Mouse (Mus musculus): ENCODE measurements at regions not wholly inside any gene's neighbourhood (a gene's known extent, or its start where the extent isn't known, plus 50 kb on each side); places are given as distances from the start of the nearest gene placed in this dataset.

- no peak for TF ChIP-seq CTCF (IDR thresholded peaks at IDR 0.05; ENCODE audit: insufficient read depth, low read length)
- H3K4me1 ChIP-seq (ENCODE audit: control insufficient read depth, insufficient read depth, low read length) = no peaks in the 10 kb centered on the region
- WGBS = 66% methylated on average over 3 of the region's 3 CpGs
- H3K4me3 ChIP-seq (replicated peaks; ENCODE audit: extremely low read depth, low read depth, low read length) = no peak overlapping the region
- DNase-seq = no peak
These were observed 156.3 kb downstream of the Ackr3 start for GRCm38 (mm10) chr1:90360065-90360464.

GRCm38 (mm10) chr1:90364444-90364843 is 160.7 kb downstream of the Ackr3 start:
- H3K4me1 ChIP-seq (ENCODE audit: control insufficient read depth, insufficient read depth, low read length) = no peaks in the 10 kb centered on the region
- 79% methylated on average over 4 of the region's 4 CpGs for WGBS

GRCm38 (mm10) chr1:90368581-90368980 is 164.8 kb downstream of the Ackr3 start:
- TF ChIP-seq CTCF (IDR thresholded peaks at IDR 0.05; ENCODE audit: insufficient read depth, low read length) (no peak), POLR2A (IDR thresholded peaks at IDR 0.05; ENCODE audit: borderline replicate concordance, extremely low read depth, low read depth, low read length) (no peak)
- 65% methylated on average over 10 of the region's 10 CpGs for WGBS
- H3K4me1 ChIP-seq (ENCODE audit: control insufficient read depth, insufficient read depth, low read length) = no peaks in the 10 kb centered on the region
- no peak overlapping the region for H3K4me3 ChIP-seq (replicated peaks; ENCODE audit: extremely low read depth, low read depth, low read length)
- DNase-seq = no peak

More at GRCm38 (mm10) chr1:90364444-90364843, 160.7 kb downstream of the Ackr3 start:
- DNase-seq = no peak
- no peak overlapping the region for H3K4me3 ChIP-seq (replicated peaks; ENCODE audit: extremely low read depth, low read depth, low read length)
- TF ChIP-seq POLR2A (IDR thresholded peaks at IDR 0.05; ENCODE audit: borderline replicate concordance, extremely low read depth, low read depth, low read length) = no peak
- no peak for TF ChIP-seq CTCF (IDR thresholded peaks at IDR 0.05; ENCODE audit: insufficient read depth, low read length)

GRCm38 (mm10) chr1:90369287-90369686 is 165.5 kb downstream of the Ackr3 start:
- no peak for DNase-seq

GRCm38 (mm10) chr1:90370766-90371165 is 167.0 kb downstream of the Ackr3 start:
- WGBS = 47% methylated on average over 5 of the region's 5 CpGs
- DNase-seq = no peak
- H3K4me1 ChIP-seq (ENCODE audit: control insufficient read depth, insufficient read depth, low read length) = no peaks in the 10 kb centered on the region
- TF ChIP-seq POLR2A (IDR thresholded peaks at IDR 0.05; ENCODE audit: borderline replicate concordance, extremely low read depth, low read depth, low read length) (no peak), CTCF (IDR thresholded peaks at IDR 0.05; ENCODE audit: insufficient read depth, low read length) (no peak)
- no peak overlapping the region for H3K4me3 ChIP-seq (replicated peaks; ENCODE audit: extremely low read depth, low read depth, low read length)

More at GRCm38 (mm10) chr1:90369287-90369686, 165.5 kb downstream of the Ackr3 start:
- no peaks in the 10 kb centered on the region for H3K4me1 ChIP-seq (ENCODE audit: control insufficient read depth, insufficient read depth, low read length)
- H3K4me3 ChIP-seq (replicated peaks; ENCODE audit: extremely low read depth, low read depth, low read length) = no peak overlapping the region
- WGBS = 77% methylated on average over 2 of the region's 2 CpGs
- TF ChIP-seq POLR2A (IDR thresholded peaks at IDR 0.05; ENCODE audit: borderline replicate concordance, extremely low read depth, low read depth, low read length) (no peak), CTCF (IDR thresholded peaks at IDR 0.05; ENCODE audit: insufficient read depth, low read length) (no peak)

DNA sequence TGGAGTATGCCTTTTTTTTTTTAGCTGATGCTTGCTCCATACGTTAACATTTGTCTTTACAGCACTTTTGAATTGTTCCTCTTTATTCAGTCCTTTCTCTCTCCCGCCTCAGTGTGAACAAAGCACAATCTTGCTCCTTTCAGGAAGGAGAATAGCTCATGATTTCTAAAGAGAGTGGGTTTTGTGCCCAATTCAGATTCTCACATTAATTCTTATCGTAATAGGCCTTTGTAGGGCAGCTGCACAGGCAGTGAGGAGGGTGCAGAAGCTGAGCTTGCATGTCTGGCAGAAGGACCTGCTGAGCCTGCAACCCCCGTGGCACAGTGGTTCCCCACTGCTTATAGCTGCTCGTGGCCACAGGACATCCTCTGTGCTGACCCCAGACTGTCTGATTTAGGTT is 169.2 kb downstream of the Ackr3 start:
- DNase-seq = no peak
- Histone ChIP-seq H3K4me1 (ENCODE audit: control insufficient read depth, insufficient read depth, low read length) (no peaks in the 10 kb centered on the region), H3K4me3 (replicated peaks; ENCODE audit: extremely low read depth, low read depth, low read length) (no peak overlapping the region)
- TF ChIP-seq CTCF (IDR thresholded peaks at IDR 0.05; ENCODE audit: insufficient read depth, low read length) = no peak
- no peak for TF ChIP-seq POLR2A (IDR thresholded peaks at IDR 0.05; ENCODE audit: borderline replicate concordance, extremely low read depth, low read depth, low read length)
- WGBS = 87% methylated on average over 5 of the region's 5 CpGs

DNA sequence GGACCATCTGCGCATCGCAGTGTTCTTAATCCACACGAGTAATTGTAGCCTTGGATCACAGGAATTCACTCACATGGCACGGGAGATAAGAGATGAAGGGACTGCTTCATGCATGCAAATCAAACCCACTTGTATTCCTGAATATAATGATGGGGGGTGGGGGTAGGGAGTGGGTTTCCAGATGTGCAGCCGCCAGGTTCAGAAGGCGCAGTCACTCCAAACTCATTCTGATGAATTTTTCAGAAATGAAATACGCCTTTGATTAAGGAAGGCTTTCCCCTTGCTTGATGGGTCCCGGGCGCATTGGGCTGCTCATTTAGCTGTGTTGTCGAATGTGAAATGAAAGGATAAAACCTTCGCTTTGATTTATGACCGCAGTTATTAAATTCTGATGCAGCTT is 170.7 kb downstream of the Ackr3 start:
- 89% methylated on average over 12 of the region's 12 CpGs for whole genome bisulfite sequencing
- Histone ChIP-seq H3K4me1 (ENCODE audit: control insufficient read depth, insufficient read depth, low read length) (no peaks in the 10 kb centered on the region), H3K4me3 (replicated peaks; ENCODE audit: extremely low read depth, low read depth, low read length) (no peak overlapping the region)
- DNase-seq = no peak
- TF ChIP-seq CTCF (IDR thresholded peaks at IDR 0.05; ENCODE audit: insufficient read depth, low read length) (no peak), POLR2A (IDR thresholded peaks at IDR 0.05; ENCODE audit: borderline replicate concordance, extremely low read depth, low read depth, low read length) (no peak)

DNA sequence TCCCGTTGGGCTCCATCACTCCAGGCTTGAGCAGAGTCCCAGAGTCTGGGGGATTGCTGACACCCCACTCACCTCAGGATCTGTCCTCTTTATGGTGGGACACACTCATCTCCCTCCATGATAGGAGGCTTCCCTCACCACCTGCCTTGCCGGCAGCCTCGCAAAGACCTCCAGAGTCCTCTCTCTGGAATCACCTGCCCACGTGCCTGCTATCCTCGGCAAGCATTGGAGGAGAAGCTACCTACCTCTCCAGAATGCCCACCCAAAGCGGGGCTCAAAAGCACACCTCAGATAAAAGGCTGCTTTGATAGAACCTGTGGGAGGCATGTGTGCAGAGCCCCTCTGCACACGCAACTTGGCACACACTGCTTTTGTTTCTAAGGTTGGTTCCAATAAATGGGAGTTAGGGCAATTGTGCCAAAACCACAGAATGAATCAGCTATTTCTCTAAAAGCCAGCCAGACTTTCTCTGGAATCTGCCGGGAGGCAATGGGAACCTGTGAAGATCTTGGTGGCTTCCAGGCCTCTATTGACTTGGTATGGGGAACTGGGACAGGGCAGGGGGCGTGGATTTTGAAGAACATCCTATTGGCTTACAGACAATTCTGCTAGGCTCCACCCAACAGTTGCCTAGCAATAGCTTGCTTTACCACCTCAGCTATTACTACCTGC is 176.4 kb downstream of the Ackr3 start:
- no peak for TF ChIP-seq CTCF (IDR thresholded peaks at IDR 0.05; ENCODE audit: insufficient read depth, low read length)
- no peak for TF ChIP-seq POLR2A (IDR thresholded peaks at IDR 0.05; ENCODE audit: borderline replicate concordance, extremely low read depth, low read depth, low read length)
- no peak for DNase-seq
- Histone ChIP-seq H3K4me1 (ENCODE audit: control insufficient read depth, insufficient read depth, low read length) (no peaks in the 10 kb centered on the region), H3K4me3 (replicated peaks; ENCODE audit: extremely low read depth, low read depth, low read length) (no peak overlapping the region)
- 79% methylated on average over 9 of the region's 9 CpGs for WGBS

- Histone ChIP-seq H3K4me3 (replicated peaks; ENCODE audit: extremely low read depth, low read depth, low read length) (no peak overlapping the region), H3K4me1 (ENCODE audit: control insufficient read depth, insufficient read depth, low read length) (no peaks in the 10 kb centered on the region)
- no peak for DNase-seq
- TF ChIP-seq CTCF (IDR thresholded peaks at IDR 0.05; ENCODE audit: insufficient read depth, low read length) (no peak), POLR2A (IDR thresholded peaks at IDR 0.05; ENCODE audit: borderline replicate concordance, extremely low read depth, low read depth, low read length) (no peak)
- WGBS = 91% methylated on average over 11 of the region's 11 CpGs
These were observed 179.2 kb downstream of the Ackr3 start for GRCm38 (mm10) chr1:90382941-90383470.

DNA sequence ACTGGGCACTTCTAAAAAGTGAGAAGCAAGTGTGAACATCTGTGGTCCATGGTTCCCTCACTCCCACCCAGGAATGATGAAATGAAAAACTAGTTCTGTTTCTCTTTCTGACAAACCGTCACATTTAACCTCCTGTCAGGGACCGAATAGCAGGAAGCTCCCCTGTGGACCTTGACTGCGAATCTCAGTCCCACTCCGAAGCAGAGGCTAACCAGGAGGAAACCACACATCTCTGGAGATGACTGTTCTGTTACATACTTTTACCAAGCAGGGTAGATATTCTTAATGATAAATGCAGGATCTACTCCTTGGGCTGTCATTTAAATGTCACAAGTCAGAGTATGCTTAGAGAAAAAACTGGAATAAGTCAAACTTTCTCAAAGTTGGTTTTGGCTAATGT is 181.2 kb downstream of the Ackr3 start:
- WGBS = 66% methylated on average over 4 of the region's 4 CpGs
- no peak for TF ChIP-seq POLR2A (IDR thresholded peaks at IDR 0.05; ENCODE audit: borderline replicate concordance, extremely low read depth, low read depth, low read length)
- no peak for TF ChIP-seq CTCF (IDR thresholded peaks at IDR 0.05; ENCODE audit: insufficient read depth, low read length)
- Histone ChIP-seq H3K4me1 (ENCODE audit: control insufficient read depth, insufficient read depth, low read length) (no peaks in the 10 kb centered on the region), H3K4me3 (replicated peaks; ENCODE audit: extremely low read depth, low read depth, low read length) (no peak overlapping the region)
- DNase-seq = no peak

All from lung, adult 2 months (tissue).